Mouse (Mus musculus) limb, embryonic 14.5 days (tissue): ENCODE data around the gene Phc1. TPM values are rescaled to one million over a fixed set of nuclear protein-coding genes. Genes with fewer than 3 reads are reported as not detected.

Source experiments
- ATAC-seq: fragments of 200-750 bp; cut with Nextera tagmentation; 2 replicates; pipeline ENCODE4 v1.8.0; 2017; ENCODE audit warnings: low read depth, moderate number of reproducible peaks, moderate TSS enrichment; ENCODE audit not compliant: low FRiP score
- DNase-seq: peaks from one replicate; pipeline ENCODE4 v3.0.0-alpha.2; 2015; ENCODE audit warnings: low spot score
- H3K27ac ChIP-seq: fragments of 300-500 bp; sonication (generic); replicated peaks from 2 replicates; pipeline ENCODE4 v1.5.1; 2014; ENCODE audit warnings: low read depth, mild to moderate bottlenecking, low read length, moderate library complexity, mixed read lengths
- H3K27me3 ChIP-seq: fragments of 300-500 bp; sonication (generic); 2 replicates; pipeline ENCODE4 v1.6.1; 2014; ENCODE audit warnings: low read length, mixed read lengths; ENCODE audit not compliant: control insufficient read depth, insufficient read depth
- H3K36me3 ChIP-seq: fragments of 300-500 bp; sonication (generic); 2 replicates; pipeline ENCODE4 v1.6.1; 2014; ENCODE audit warnings: mild to moderate bottlenecking, low read length, moderate library complexity, mixed read lengths; ENCODE audit not compliant: control insufficient read depth, insufficient read depth
- H3K4me1 ChIP-seq: fragments of 300-500 bp; sonication (generic); 2 replicates; pipeline ENCODE4 v1.6.1; 2014; ENCODE audit warnings: antibody characterized with exemption, low read length, mixed read lengths; ENCODE audit not compliant: control insufficient read depth, insufficient read depth
- H3K4me2 ChIP-seq: fragments of 300-500 bp; sonication (generic); replicated peaks from 2 replicates; pipeline ENCODE4 v1.6.1; 2014; ENCODE audit warnings: low read depth, mild to moderate bottlenecking, low read length, moderate library complexity; ENCODE audit not compliant: severe bottlenecking
- H3K4me3 ChIP-seq: fragments of 300-500 bp; sonication (generic); replicated peaks from 2 replicates; pipeline ENCODE4 v1.5.1; 2014; ENCODE audit warnings: low read length
- H3K9ac ChIP-seq: fragments of 300-500 bp; sonication (generic); 2 replicates; pipeline ENCODE4 v1.6.1; 2014; ENCODE audit warnings: mild to moderate bottlenecking, low read depth, low read length, moderate library complexity; ENCODE audit not compliant: severe bottlenecking
- H3K9me3 ChIP-seq: fragments of 300-500 bp; sonication (generic); 2 replicates; pipeline ENCODE4 v1.6.1; 2016; ENCODE audit warnings: low read length; ENCODE audit not compliant: control insufficient read depth
- POLR2A ChIP-seq: fragments of 200-500 bp; IDR thresholded peaks from 2 replicates; pipeline ENCODE4 v1.8.0; 2012; ENCODE audit warnings: inconsistent platforms, mild to moderate bottlenecking, moderate library complexity, borderline replicate concordance; ENCODE audit not compliant: insufficient read depth, insufficient read length; ENCODE audit errors: extremely low read depth
- WGBS: fragments of 180-500 bp; shearing (Covaris S2); extraction: QIAGEN DNeasy Blood & Tissue Kit; methylation state at CpG from one replicate; pipeline ENCODE4 v1.1.7; 2014; 5-methylcytosine and 5-hydroxymethylcytosine counted together
- polyA plus RNA-seq, 2 experiments: library from polyadenylated mRNA; depleted of rRNA in 1 of 2; stranded (reverse) in 1 of 2; unstranded in 1 of 2; fragments of >200 nt; fragmentation: Nextera tagmentation in 1 of 2; extraction: Ambion mirVana in 1 of 2; gene quantifications; 2 replicates each; pipeline versions ENCODE4 v1.2.1 to v1.2.3; 2012 to 2014

Phc1 gene
- polyA plus RNA-seq, 2 experiments, result 24.5 to 57.3 TPM

DNA sequence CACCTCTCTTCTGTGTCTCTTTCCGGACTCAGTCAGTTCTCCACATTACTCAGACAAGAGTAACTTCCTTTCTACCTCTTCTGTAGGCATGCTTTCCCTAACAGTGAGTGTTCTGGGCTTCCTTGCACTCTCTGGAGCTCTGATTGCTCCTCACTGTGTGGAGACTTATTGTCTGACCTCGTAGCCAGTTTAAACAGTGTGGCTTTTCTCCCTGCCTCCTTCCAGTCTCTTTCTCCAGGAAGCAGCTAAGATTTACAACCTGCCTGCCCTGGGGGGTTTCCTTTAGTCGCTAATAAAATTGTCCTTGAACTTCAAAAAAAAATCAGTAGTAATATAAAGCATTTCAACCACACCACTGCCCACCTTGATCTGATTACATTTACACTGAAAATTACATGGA, 50.1 kb downstream of the Phc1 start:
- Histone ChIP-seq H3K9ac (no peak overlapping the region), H3K36me3 (no peaks in the 10 kb centered on the region), H3K4me2 (no peak overlapping the region), H3K4me3 (no peak overlapping the region), H3K9me3 (no peaks in the 10 kb centered on the region), H3K4me1 (peaks cover 7% of the 10 kb centered on the region; the same call in 1 of the 2 replicates), H3K27me3 (no peaks in the 10 kb centered on the region), H3K27ac (peak overlapping the region; percentile 70; the same call in 1 of the 2 replicates)
- TF ChIP-seq POLR2A, result no peak
- 7% methylated on average over 3 of the region's 3 CpGs for WGBS
- DNase-seq (peak; percentile 58), ATAC-seq (peak; percentile 44; the same call in 1 of the 2 replicates)

DNA sequence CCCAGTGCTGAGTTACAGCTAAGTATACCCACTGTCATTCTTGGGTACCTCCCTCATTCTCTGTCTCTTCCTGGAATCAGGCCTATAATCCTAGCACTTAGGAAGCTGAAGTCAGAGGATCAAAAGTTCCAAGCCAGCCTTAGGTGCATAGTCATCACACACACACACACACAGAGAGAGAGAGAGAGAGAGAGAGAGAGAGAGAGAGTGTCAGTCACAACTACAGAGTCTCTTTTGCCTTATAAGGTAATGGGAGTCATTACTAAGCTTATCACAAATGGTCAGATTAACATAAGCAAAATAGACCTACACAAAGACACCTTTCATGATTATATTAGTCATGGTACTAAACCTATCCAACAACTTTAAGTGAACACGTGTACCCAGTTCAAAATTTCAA, 51.0 kb downstream of the Phc1 start:
- Histone ChIP-seq H3K27ac (no peak overlapping the region), H3K9ac (no peak overlapping the region), H3K4me3 (no peak overlapping the region), H3K4me1 (peaks cover 7% of the 10 kb centered on the region; the same call in 1 of the 2 replicates), H3K9me3 (no peaks in the 10 kb centered on the region), H3K4me2 (no peak overlapping the region), H3K27me3 (no peaks in the 10 kb centered on the region), H3K36me3 (no peaks in the 10 kb centered on the region)
- no peak for TF ChIP-seq POLR2A
- DNase-seq (no peak), ATAC-seq (no peak)
- WGBS, result 80% methylated on average over 1 of the region's 1 CpGs

DNA sequence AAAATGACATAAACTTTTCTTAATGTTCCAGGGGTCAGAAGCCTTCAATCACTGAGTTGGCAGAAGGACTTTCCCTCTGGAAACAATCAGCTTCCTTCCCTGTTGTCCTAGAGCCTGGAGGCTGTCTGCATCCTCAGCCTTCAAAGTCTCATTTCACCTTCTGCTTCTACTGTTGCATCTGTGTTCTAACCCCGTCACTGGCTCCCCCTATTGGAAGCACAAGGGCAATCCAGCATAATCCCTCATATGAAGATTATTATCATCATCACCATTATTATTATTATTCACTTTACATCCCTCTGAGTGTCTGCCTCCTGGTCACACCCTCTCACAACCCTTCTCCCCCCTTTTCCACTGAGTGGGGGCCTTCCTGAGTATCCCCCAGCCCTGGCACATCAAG, 52.1 kb downstream of the Phc1 start:
- Histone ChIP-seq H3K27me3 (no peaks in the 10 kb centered on the region), H3K4me1 (peaks cover 7% of the 10 kb centered on the region; the same call in 1 of the 2 replicates), H3K27ac (no peak overlapping the region), H3K4me2 (no peak overlapping the region), H3K4me3 (no peak overlapping the region), H3K36me3 (no peaks in the 10 kb centered on the region), H3K9ac (no peak overlapping the region), H3K9me3 (no peaks in the 10 kb centered on the region)
- no peak for ATAC-seq
- 50% methylated on average over 1 of the region's 1 CpGs for WGBS
- no peak for DNase-seq
- no peak for TF ChIP-seq POLR2A

DNA sequence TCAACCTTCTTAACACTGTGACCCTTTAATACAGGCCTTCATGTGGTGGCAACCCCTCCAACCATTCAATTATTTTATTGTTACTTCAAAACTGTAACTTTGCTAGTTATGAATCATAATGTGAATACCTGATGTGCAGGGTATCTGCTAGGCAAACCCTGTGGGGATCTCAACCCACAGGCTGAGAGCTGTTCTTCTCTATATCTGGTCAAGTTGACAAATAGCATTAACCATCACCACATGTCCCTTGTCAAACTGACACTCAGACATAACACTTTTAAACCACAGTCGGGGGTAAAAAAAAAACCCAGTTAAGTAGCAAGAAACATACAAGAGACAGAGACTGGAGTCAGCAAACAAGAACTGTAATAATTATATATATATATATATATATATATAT, 55.5 kb downstream of the Phc1 start:
- ATAC-seq, result no peak
- no peak overlapping the region for H3K4me2 ChIP-seq
- H3K36me3 ChIP-seq, result no peaks in the 10 kb centered on the region
- 71% methylated on average over 1 of the region's 1 CpGs for WGBS
- no peak for DNase-seq
- H3K4me1 ChIP-seq, result no peaks in the 10 kb centered on the region
- H3K4me3 ChIP-seq, result no peak overlapping the region
- no peak for TF ChIP-seq POLR2A
- H3K9ac ChIP-seq, result no peak overlapping the region
- no peak overlapping the region for H3K27ac ChIP-seq
- H3K9me3 ChIP-seq, result no peaks in the 10 kb centered on the region
- H3K27me3 ChIP-seq, result no peaks in the 10 kb centered on the region

DNA sequence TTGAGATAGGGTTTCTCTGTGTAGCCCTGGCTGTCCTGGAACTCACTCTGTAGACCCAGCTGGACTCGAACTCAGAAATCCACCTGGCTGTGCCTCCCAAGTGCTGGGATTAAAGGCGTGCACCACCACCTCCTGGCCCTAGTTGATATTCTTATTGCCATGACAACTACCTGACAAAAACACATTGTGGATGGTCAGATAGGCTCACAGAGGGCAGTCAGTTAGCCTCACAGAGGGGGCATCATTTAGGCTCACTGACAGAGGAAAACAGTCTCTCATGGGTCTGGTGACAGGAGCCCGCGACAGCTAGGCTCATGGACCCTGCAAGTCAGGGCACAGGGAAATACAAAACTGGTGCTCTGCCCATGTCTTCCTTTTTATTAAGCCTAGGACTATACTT, 56.1 kb downstream of the Phc1 start:
- Histone ChIP-seq H3K27me3 (no peaks in the 10 kb centered on the region), H3K4me2 (no peak overlapping the region), H3K36me3 (no peaks in the 10 kb centered on the region), H3K4me3 (no peak overlapping the region), H3K9ac (no peak overlapping the region), H3K27ac (no peak overlapping the region), H3K9me3 (no peaks in the 10 kb centered on the region), H3K4me1 (no peaks in the 10 kb centered on the region)
- no peak for TF ChIP-seq POLR2A
- no peak for ATAC-seq
- no peak for DNase-seq
- WGBS, result 87% methylated on average over 4 of the region's 4 CpGs

DNA sequence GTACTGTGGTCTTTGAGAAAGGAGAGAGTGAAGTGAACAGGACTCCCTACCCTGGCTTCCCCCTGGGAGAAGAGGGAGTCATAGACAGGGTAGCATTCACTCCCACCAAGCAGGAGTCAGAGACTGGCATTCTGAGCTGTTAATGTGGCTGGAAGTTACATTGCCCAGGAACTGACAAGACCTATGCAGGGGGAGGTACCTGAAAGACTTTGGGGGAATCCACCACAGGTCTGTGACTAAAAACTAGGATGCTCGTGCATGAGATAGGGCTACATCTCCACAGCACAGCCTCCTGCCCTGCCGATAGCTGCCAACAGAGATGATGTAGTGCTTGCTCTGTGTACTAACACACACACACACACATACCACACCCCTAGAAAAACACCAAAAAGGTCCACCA, 56.9 kb downstream of the Phc1 start:
- Histone ChIP-seq H3K9ac (no peak overlapping the region), H3K4me1 (no peaks in the 10 kb centered on the region), H3K27ac (no peak overlapping the region), H3K9me3 (no peaks in the 10 kb centered on the region), H3K27me3 (no peaks in the 10 kb centered on the region), H3K36me3 (no peaks in the 10 kb centered on the region), H3K4me2 (no peak overlapping the region), H3K4me3 (no peak overlapping the region)
- 92% methylated on average over 2 of the region's 2 CpGs for WGBS
- DNase-seq (no peak), ATAC-seq (no peak)
- TF ChIP-seq POLR2A, result no peak
